Mouse (Mus musculus) hindbrain, embryonic 13.5 days (tissue): ENCODE data around the gene Ints6. TPM values are rescaled to one million over a fixed set of nuclear protein-coding genes. Genes with fewer than 3 reads are reported as not detected.

Experiments used
- ATAC-seq: fragments of 200-750 bp; cut with Nextera tagmentation; 2 replicates; pipeline ENCODE4 v1.8.0; 2017; ENCODE audit warnings: moderate TSS enrichment; ENCODE audit not compliant: low FRiP score
- H3K27ac ChIP-seq: fragments of 300-500 bp; sonication (generic); 2 replicates; pipeline ENCODE4 v1.5.1; 2015; ENCODE audit warnings: inconsistent platforms, mild to moderate bottlenecking, moderate library complexity
- H3K27me3 ChIP-seq: fragments of 300-500 bp; sonication (generic); 2 replicates; pipeline ENCODE4 v1.6.1; 2015; ENCODE audit warnings: mild to moderate bottlenecking, inconsistent platforms
- H3K36me3 ChIP-seq: fragments of 300-500 bp; sonication (generic); 2 replicates; pipeline ENCODE4 v1.6.1; 2015; ENCODE audit warnings: mild to moderate bottlenecking, inconsistent platforms
- H3K4me1 ChIP-seq: fragments of 300-500 bp; sonication (generic); replicated peaks from 2 replicates; pipeline ENCODE4 v1.6.1; 2015; ENCODE audit warnings: inconsistent platforms
- H3K4me2 ChIP-seq: fragments of 300-500 bp; sonication (generic); 2 replicates; pipeline ENCODE4 v1.6.1; 2015; ENCODE audit warnings: inconsistent platforms, mild to moderate bottlenecking, moderate library complexity
- H3K4me3 ChIP-seq: fragments of 300-500 bp; sonication (generic); 2 replicates; pipeline ENCODE4 v1.5.1; 2015; ENCODE audit warnings: mild to moderate bottlenecking, inconsistent platforms
- H3K9ac ChIP-seq: fragments of 300-500 bp; sonication (generic); 2 replicates; pipeline ENCODE4 v1.6.1; 2015; ENCODE audit warnings: mild to moderate bottlenecking, inconsistent platforms
- H3K9me3 ChIP-seq: fragments of 300-500 bp; sonication (generic); 2 replicates; pipeline ENCODE4 v1.6.1; 2016; ENCODE audit warnings: inconsistent platforms
- WGBS: fragments of 180-500 bp; shearing (Covaris S2); methylation state at CpG from one replicate; pipeline ENCODE4 v1.1.7; 2015; 5-methylcytosine and 5-hydroxymethylcytosine counted together
- polyA plus RNA-seq: library from polyadenylated mRNA; unstranded; fragments of >200 nt; fragmentation: Nextera tagmentation; extraction: Ambion mirVana; gene quantifications from 2 replicates; pipeline ENCODE4 v1.2.1, GENCODE M21; 2015

Gene Ints6
- polyA plus RNA-seq, 1 experiment from 2014 or later = 19.6 TPM

- no peaks in the 10 kb centered on the region for H3K4me1 ChIP-seq
- no peaks in the 10 kb centered on the region for H3K27me3 ChIP-seq
- H3K36me3 ChIP-seq = peaks cover 9% of the 10 kb centered on the region
- H3K9ac ChIP-seq = no peak overlapping the region
- H3K4me2 ChIP-seq = no peak overlapping the region
- no peak overlapping the region for H3K4me3 ChIP-seq
- no peaks in the 10 kb centered on the region for H3K9me3 ChIP-seq
- no peak for ATAC-seq
- 74% methylated on average over 1 of the region's 1 CpGs for WGBS
- no peak overlapping the region for H3K27ac ChIP-seq
These were observed 29.1 kb downstream of the Ints6 start for GRCm38 (mm10) chr14:62731902-62732301.

- H3K9me3 ChIP-seq = no peaks in the 10 kb centered on the region
- H3K27ac ChIP-seq = no peak overlapping the region
- no peak for ATAC-seq
- H3K4me2 ChIP-seq = no peak overlapping the region
- H3K9ac ChIP-seq = no peak overlapping the region
- H3K36me3 ChIP-seq = no peaks in the 10 kb centered on the region
- H3K4me1 ChIP-seq = no peaks in the 10 kb centered on the region
- no peak overlapping the region for H3K4me3 ChIP-seq
- no peaks in the 10 kb centered on the region for H3K27me3 ChIP-seq
These were observed 36.4 kb downstream of the Ints6 start for GRCm38 (mm10) chr14:62724560-62724959.

- Histone ChIP-seq H3K27ac (no peak overlapping the region), H3K4me3 (no peak overlapping the region), H3K9ac (no peak overlapping the region), H3K4me1 (no peaks in the 10 kb centered on the region), H3K4me2 (no peak overlapping the region), H3K9me3 (no peaks in the 10 kb centered on the region), H3K27me3 (no peaks in the 10 kb centered on the region), H3K36me3 (no peaks in the 10 kb centered on the region)
- 94% methylated on average over 1 of the region's 1 CpGs for WGBS
- no peak for ATAC-seq
These were observed 39.3 kb downstream of the Ints6 start for GRCm38 (mm10) chr14:62721625-62722024.

- H3K9ac ChIP-seq = no peak overlapping the region
- H3K36me3 ChIP-seq = peaks cover 11% of the 10 kb centered on the region
- ATAC-seq = no peak
- 93% methylated on average over 2 of the region's 2 CpGs for WGBS
- H3K9me3 ChIP-seq = no peaks in the 10 kb centered on the region
- no peak overlapping the region for H3K4me3 ChIP-seq
- no peaks in the 10 kb centered on the region for H3K4me1 ChIP-seq
- no peaks in the 10 kb centered on the region for H3K27me3 ChIP-seq
- H3K4me2 ChIP-seq = no peak overlapping the region
- H3K27ac ChIP-seq = no peak overlapping the region
These were observed 42.8 kb downstream of the Ints6 start for GRCm38 (mm10) chr14:62718161-62718560.

GRCm38 (mm10) chr14:62673646-62674045 is 87.3 kb downstream of the Ints6 start:
- no peak for ATAC-seq

GRCm38 (mm10) chr14:62664976-62665673 is 95.8 kb downstream of the Ints6 start:
- Histone ChIP-seq H3K36me3 (no peaks in the 10 kb centered on the region), H3K4me2 (no peak overlapping the region)
- 53% methylated on average over 9 of the region's 9 CpGs for WGBS

More at GRCm38 (mm10) chr14:62673646-62674045, 87.3 kb downstream of the Ints6 start:
- Histone ChIP-seq H3K4me2 (no peak overlapping the region), H3K27me3 (no peaks in the 10 kb centered on the region), H3K9me3 (no peaks in the 10 kb centered on the region), H3K4me3 (no peak overlapping the region), H3K4me1 (peaks cover 5% of the 10 kb centered on the region; the same call in 1 of the 2 replicates), H3K27ac (no peak overlapping the region), H3K9ac (no peak overlapping the region), H3K36me3 (no peaks in the 10 kb centered on the region)
- 91% methylated on average over 3 of the region's 3 CpGs for WGBS

GRCm38 (mm10) chr14:62663367-62663766 is 97.6 kb downstream of the Ints6 start, which contains the start of gene Serpine3:
Serpine3 (plus strand) TSS chr14:62663667.
- H3K4me3 ChIP-seq = no peak within 1 kb of the TSS
- H3K27ac ChIP-seq = no peak within 1 kb of the TSS
- ATAC-seq = no peak
- H3K9me3 ChIP-seq = no peaks in the 10 kb centered on the region
- H3K27me3 ChIP-seq = no peaks in the 10 kb centered on the region
- no peaks in the 10 kb centered on the region for H3K36me3 ChIP-seq
- no peak within 1 kb of the TSS for H3K9ac ChIP-seq
- H3K4me1 ChIP-seq = no peaks in the 10 kb centered on the region
- no peak within 1 kb of the TSS for H3K4me2 ChIP-seq
- WGBS = 89% methylated on average over 8 of the region's 8 CpGs

More at GRCm38 (mm10) chr14:62664976-62665673, 95.8 kb downstream of the Ints6 start:
- ATAC-seq = no peak
- Histone ChIP-seq H3K9me3 (no peaks in the 10 kb centered on the region), H3K4me1 (no peaks in the 10 kb centered on the region), H3K4me3 (no peak overlapping the region), H3K27me3 (no peaks in the 10 kb centered on the region), H3K27ac (no peak overlapping the region), H3K9ac (no peak overlapping the region)

GRCm38 (mm10) chr14:62662381-62662780 is 98.6 kb downstream of the Ints6 start:
- Histone ChIP-seq H3K4me3 (no peak overlapping the region), H3K27me3 (no peaks in the 10 kb centered on the region), H3K36me3 (no peaks in the 10 kb centered on the region), H3K9me3 (no peaks in the 10 kb centered on the region), H3K4me1 (no peaks in the 10 kb centered on the region), H3K9ac (no peak overlapping the region), H3K4me2 (no peak overlapping the region), H3K27ac (no peak overlapping the region)
- ATAC-seq = no peak
- WGBS = 89% methylated on average over 6 of the region's 6 CpGs

GRCm38 (mm10) chr14:62657469-62657868 is 103.5 kb downstream of the Ints6 start:
- ATAC-seq = no peak
- Histone ChIP-seq H3K36me3 (no peaks in the 10 kb centered on the region), H3K27ac (no peak overlapping the region), H3K4me3 (no peak overlapping the region), H3K9me3 (no peaks in the 10 kb centered on the region), H3K9ac (no peak overlapping the region), H3K27me3 (no peaks in the 10 kb centered on the region), H3K4me2 (no peak overlapping the region), H3K4me1 (no peaks in the 10 kb centered on the region)
- 82% methylated on average over 3 of the region's 3 CpGs for WGBS

- ATAC-seq = no peak
- Histone ChIP-seq H3K9me3 (no peaks in the 10 kb centered on the region), H3K9ac (no peak overlapping the region), H3K4me1 (no peaks in the 10 kb centered on the region), H3K36me3 (no peaks in the 10 kb centered on the region), H3K4me2 (no peak overlapping the region), H3K4me3 (no peak overlapping the region), H3K27ac (no peak overlapping the region), H3K27me3 (no peaks in the 10 kb centered on the region)
- 83% methylated on average over 7 of the region's 7 CpGs for WGBS
These were observed 105.0 kb downstream of the Ints6 start for GRCm38 (mm10) chr14:62655996-62656395.

- WGBS = 97% methylated on average over 3 of the region's 3 CpGs
- Histone ChIP-seq H3K4me2 (no peak overlapping the region), H3K4me3 (no peak overlapping the region), H3K9ac (no peak overlapping the region), H3K27me3 (no peaks in the 10 kb centered on the region), H3K36me3 (no peaks in the 10 kb centered on the region), H3K27ac (no peak overlapping the region), H3K4me1 (no peaks in the 10 kb centered on the region), H3K9me3 (no peaks in the 10 kb centered on the region)
- ATAC-seq = no peak
These were observed 109.2 kb downstream of the Ints6 start for GRCm38 (mm10) chr14:62651771-62652170.

- Histone ChIP-seq H3K4me2 (no peak overlapping the region), H3K9ac (no peak overlapping the region), H3K9me3 (no peaks in the 10 kb centered on the region), H3K36me3 (no peaks in the 10 kb centered on the region), H3K4me3 (no peak overlapping the region), H3K27ac (no peak overlapping the region), H3K4me1 (no peaks in the 10 kb centered on the region), H3K27me3 (no peaks in the 10 kb centered on the region)
- no peak for ATAC-seq
- WGBS = 71% methylated on average over 3 of the region's 3 CpGs
These were observed 110.6 kb downstream of the Ints6 start for GRCm38 (mm10) chr14:62650376-62650775.

GRCm38 (mm10) chr14:62648405-62648804 is 112.6 kb downstream of the Ints6 start:
- no peak overlapping the region for H3K4me3 ChIP-seq
- H3K27me3 ChIP-seq = no peaks in the 10 kb centered on the region
- no peaks in the 10 kb centered on the region for H3K9me3 ChIP-seq
- H3K4me1 ChIP-seq = no peaks in the 10 kb centered on the region
- H3K9ac ChIP-seq = no peak overlapping the region
- H3K4me2 ChIP-seq = no peak overlapping the region
- ATAC-seq = no peak
- 91% methylated on average over 6 of the region's 6 CpGs for WGBS
- H3K36me3 ChIP-seq = no peaks in the 10 kb centered on the region
- H3K27ac ChIP-seq = no peak overlapping the region
